ENCODE assay signal across 8 mouse cellular contexts in genomic region chr5:88886668-88887555, GRCm38 (mm10). TPM values are rescaled to one million over a fixed set of nuclear protein-coding genes. Genes with fewer than 3 reads are reported as not detected.
DNase-seq lines count a peak whose midpoint lies in the region; ATAC-seq and TF ChIP-seq lines count a peak whose summit lies in the region.

Slc4a4 (plus strand) TSS chr5:88886818.

- peak within 1 kb of the TSS; percentile 86 for H3K4me2 ChIP-seq in embryonic facial prominence, embryonic 11.5 days (ENCODE audit: low read depth, low read length)
- H3K4me2 ChIP-seq in heart, embryonic 11.5 days: peak within 1 kb of the TSS; percentile 94
- H3K4me2 ChIP-seq in kidney, embryonic 16.5 days (replicated peaks; ENCODE audit: low read depth, low read length): peak within 1 kb of the TSS; percentile 92
- peak within 1 kb of the TSS; percentile 59 for H3K4me2 ChIP-seq in liver, embryonic 16.5 days (ENCODE audit: low read depth, low read length)
- peak within 1 kb of the TSS; percentile 93 for H3K4me2 ChIP-seq in neural tube, embryonic 15.5 days

- no peak for TF ChIP-seq POLR2A in spleen, adult 2 months (IDR thresholded peaks at IDR 0.05; ENCODE audit: low read depth, low read length)

- ATAC-seq in embryonic facial prominence, embryonic 11.5 days (replicated peaks; ENCODE audit: insufficient number of reproducible peaks, low FRiP score, low TSS enrichment, low read depth): peak; percentile 86
- ATAC-seq in heart, embryonic 11.5 days (replicated peaks; ENCODE audit: insufficient number of reproducible peaks, low FRiP score, low TSS enrichment): peak; percentile 81
- peak; percentile 89 for ATAC-seq in kidney, embryonic 16.5 days (ENCODE audit: low FRiP score, low TSS enrichment)
- peak; percentile 86 for ATAC-seq in liver, embryonic 16.5 days (ENCODE audit: low read depth)
- ATAC-seq in neural tube, embryonic 15.5 days (ENCODE audit: low FRiP score): peak; percentile 81

- H3K9me3 ChIP-seq in embryonic facial prominence, embryonic 11.5 days (replicated peaks; ENCODE audit: control insufficient read depth, low read length): no peaks in the 10 kb centered on the region
- no peaks in the 10 kb centered on the region for H3K9me3 ChIP-seq in heart, embryonic 11.5 days (replicated peaks; ENCODE audit: control insufficient read depth, low read length)
- no peaks in the 10 kb centered on the region for H3K9me3 ChIP-seq in kidney, embryonic 16.5 days (ENCODE audit: low read length)
- H3K9me3 ChIP-seq in liver, embryonic 16.5 days (replicated peaks; ENCODE audit: control insufficient read depth, low read length): no peaks in the 10 kb centered on the region
- H3K9me3 ChIP-seq in neural tube, embryonic 15.5 days (replicated peaks): no peaks in the 10 kb centered on the region

- peaks cover 8% of the 10 kb centered on the region; the same call in 1 of the 2 replicates for H3K4me1 ChIP-seq in spleen, adult 2 months (ENCODE audit: control insufficient read depth, insufficient read depth, insufficient read length)
- H3K4me1 ChIP-seq in embryonic facial prominence, embryonic 11.5 days (ENCODE audit: control insufficient read depth, insufficient read depth, low read length): no peaks in the 10 kb centered on the region
- H3K4me1 ChIP-seq in heart, embryonic 11.5 days (ENCODE audit: control insufficient read depth, insufficient read depth, low read length): 0 out of 2 replicates have a peak, but pooled peaks cover 4% of the 10 kb centered on the region
- peaks cover 8% of the 10 kb centered on the region for H3K4me1 ChIP-seq in kidney, embryonic 16.5 days (ENCODE audit: insufficient read depth, low read length)
- no peaks in the 10 kb centered on the region; the same call in 1 of the 2 replicates for H3K4me1 ChIP-seq in liver, embryonic 16.5 days (ENCODE audit: control insufficient read depth, low read depth, low read length)
- peaks cover 15% of the 10 kb centered on the region for H3K4me1 ChIP-seq in neural tube, embryonic 15.5 days

- under 1% methylated on average over 64 of the region's 119 CpGs for WGBS in spleen, adult 2 months
- WGBS in embryonic facial prominence, embryonic 11.5 days: 1% methylated on average over 64 of the region's 119 CpGs
- WGBS in heart, embryonic 11.5 days (ENCODE audit: insufficient replicate concordance): under 1% methylated on average over 91 of the region's 119 CpGs
- under 1% methylated on average over 69 of the region's 119 CpGs for WGBS in kidney, embryonic 16.5 days
- WGBS in liver, embryonic 16.5 days (ENCODE audit: insufficient replicate concordance): under 1% methylated on average over 83 of the region's 119 CpGs
- 1% methylated on average over 69 of the region's 119 CpGs for WGBS in neural tube, embryonic 15.5 days

- H3K27me3 ChIP-seq in spleen, adult 2 months (ENCODE audit: control insufficient read depth, insufficient read depth, low read length): peaks cover 22% of the 10 kb centered on the region
- H3K27me3 ChIP-seq in embryonic facial prominence, embryonic 11.5 days (ENCODE audit: control insufficient read depth, insufficient read depth, low read length): no peaks in the 10 kb centered on the region
- H3K27me3 ChIP-seq in heart, embryonic 11.5 days (ENCODE audit: control insufficient read depth, insufficient read depth, low read length): no peaks in the 10 kb centered on the region
- H3K27me3 ChIP-seq in kidney, embryonic 16.5 days (ENCODE audit: insufficient read depth, low read length): peaks cover 6% of the 10 kb centered on the region
- peaks cover 38% of the 10 kb centered on the region for H3K27me3 ChIP-seq in liver, embryonic 16.5 days (ENCODE audit: control insufficient read depth, insufficient read depth, low read depth, low read length)
- peaks cover 7% of the 10 kb centered on the region; the same call in 1 of the 2 replicates for H3K27me3 ChIP-seq in neural tube, embryonic 15.5 days (replicated peaks)

- H3K27ac ChIP-seq in spleen, adult 2 months (ENCODE audit: insufficient read depth, low read length): no peak within 1 kb of the TSS
- no peak within 1 kb of the TSS for H3K27ac ChIP-seq in embryonic facial prominence, embryonic 11.5 days (replicated peaks; ENCODE audit: low read depth, low read length)
- peak within 1 kb of the TSS; percentile 46; the same call in 1 of the 2 replicates for H3K27ac ChIP-seq in heart, embryonic 11.5 days (ENCODE audit: low read depth, low read length)
- no peak within 1 kb of the TSS for H3K27ac ChIP-seq in kidney, embryonic 16.5 days (ENCODE audit: low read length)
- no peak within 1 kb of the TSS for H3K27ac ChIP-seq in liver, embryonic 16.5 days (ENCODE audit: low read length)
- H3K27ac ChIP-seq in neural tube, embryonic 15.5 days (replicated peaks): peak within 1 kb of the TSS; percentile 33; the same call in 1 of the 2 replicates

- H3K9ac ChIP-seq in embryonic facial prominence, embryonic 11.5 days (replicated peaks; ENCODE audit: low read length): peak within 1 kb of the TSS; percentile 78
- H3K9ac ChIP-seq in heart, embryonic 11.5 days (ENCODE audit: low read depth, low read length): peak within 1 kb of the TSS; percentile 78
- peak within 1 kb of the TSS; percentile 82 for H3K9ac ChIP-seq in kidney, embryonic 16.5 days (replicated peaks; ENCODE audit: low read length)
- H3K9ac ChIP-seq in liver, embryonic 16.5 days (ENCODE audit: low read depth, low read length): peak within 1 kb of the TSS; percentile 48
- peak within 1 kb of the TSS; percentile 68 for H3K9ac ChIP-seq in neural tube, embryonic 15.5 days (replicated peaks)

- no peak for TF ChIP-seq CTCF in spleen, adult 2 months (IDR thresholded peaks at IDR 0.05; ENCODE audit: extremely low read depth, insufficient read depth, insufficient read length, insufficient replicate concordance)

- peak within 1 kb of the TSS; percentile 42 for H3K4me3 ChIP-seq in spleen, adult 2 months (ENCODE audit: extremely low read depth, insufficient read depth, insufficient read length)
- H3K4me3 ChIP-seq in embryonic facial prominence, embryonic 11.5 days (ENCODE audit: low read depth, low read length): peak within 1 kb of the TSS; percentile 85
- peak within 1 kb of the TSS; percentile 89 for H3K4me3 ChIP-seq in heart, embryonic 11.5 days (ENCODE audit: low read depth, low read length)
- H3K4me3 ChIP-seq in kidney, embryonic 16.5 days (ENCODE audit: low read length): peak within 1 kb of the TSS; percentile 77
- H3K4me3 ChIP-seq in liver, embryonic 16.5 days (ENCODE audit: low read depth, low read length): peak within 1 kb of the TSS; percentile 62
- H3K4me3 ChIP-seq in neural tube, embryonic 15.5 days (replicated peaks): peak within 1 kb of the TSS; percentile 65

- DNase-seq in spleen, adult 2 months (ENCODE audit: low read depth in 1 of 2, low spot score in 2 of 2): no peak
- no peak for DNase-seq in spleen, postnatal 36 days (ENCODE audit: low spot score in 2 of 2)
- peak; percentile 69 for DNase-seq in embryonic facial prominence, embryonic 11.5 days (ENCODE audit: low spot score)
- no peak for DNase-seq in natural killer cell, adult 2 months (ENCODE audit: low spot score in 2 of 2)

- H3K36me3 ChIP-seq in spleen, adult 2 months (ENCODE audit: control insufficient read depth, insufficient read depth, low read length): no peaks in the 10 kb centered on the region
- H3K36me3 ChIP-seq in embryonic facial prominence, embryonic 11.5 days (replicated peaks; ENCODE audit: control insufficient read depth, insufficient read depth, low read depth, low read length): no peaks in the 10 kb centered on the region
- no peaks in the 10 kb centered on the region for H3K36me3 ChIP-seq in heart, embryonic 11.5 days (ENCODE audit: control insufficient read depth, insufficient read depth, low read length)
- H3K36me3 ChIP-seq in kidney, embryonic 16.5 days (ENCODE audit: insufficient read depth, low read length): no peaks in the 10 kb centered on the region
- H3K36me3 ChIP-seq in liver, embryonic 16.5 days (ENCODE audit: control insufficient read depth, insufficient read depth): no peaks in the 10 kb centered on the region
- H3K36me3 ChIP-seq in neural tube, embryonic 15.5 days: no peaks in the 10 kb centered on the region

RNA-seq across cellular contexts. Expression of gene Slc4a4, which starts in this region (rescaled TPM):
- polyA plus RNA-seq in spleen, adult 2 months (2012; rRNA removed): 0.14 TPM in 2 replicates
- polyA plus RNA-seq in embryonic facial prominence, embryonic 11.5 days (2014; fragmentation: Nextera tagmentation; extraction: Ambion mirVana): 1.5 and 1.6 TPM in 2 replicates
- polyA plus RNA-seq in heart, embryonic 11.5 days (2014; fragmentation: Nextera tagmentation; extraction: Ambion mirVana): 2.9 and 3.4 TPM in 2 replicates
- polyA plus RNA-seq in kidney, embryonic 16.5 days (2015; fragmentation: Nextera tagmentation; extraction: Ambion mirVana): 11.1 and 12.7 TPM in 2 replicates
- 0.34 and 0.47 TPM in 2 replicates for polyA plus RNA-seq in liver, embryonic 16.5 days (2015; fragmentation: Nextera tagmentation; extraction: Ambion mirVana)
- 12.2 and 13.4 TPM in 2 replicates for polyA plus RNA-seq in neural tube, embryonic 15.5 days (2015; fragmentation: Nextera tagmentation; extraction: Ambion mirVana)

Comparison
In these comparisons a context has a peak if more than half of its experiments do, and no peak if none do; other contexts are left out.
1. Peak in ATAC-seq, H3K4me3 ChIP-seq, H3K9ac ChIP-seq and H3K4me2 ChIP-seq in liver, embryonic 16.5 days; RNA of the gene not detected or under 1 TPM.
2. H3K27ac ChIP-seq: peak in heart, embryonic 11.5 days (single experiment) and neural tube, embryonic 15.5 days (single experiment); none in spleen, adult 2 months (single experiment), embryonic facial prominence, embryonic 11.5 days (single experiment), kidney, embryonic 16.5 days (single experiment) and liver, embryonic 16.5 days (single experiment).
3. Peak in every context shown above with its lines, with median percentiles within 50 percentile points of each other: H3K4me3 ChIP-seq, ATAC-seq, H3K4me2 ChIP-seq and H3K9ac ChIP-seq.